8 mouse cellular contexts compared by ENCODE assay signal in the genomic region with DNA sequence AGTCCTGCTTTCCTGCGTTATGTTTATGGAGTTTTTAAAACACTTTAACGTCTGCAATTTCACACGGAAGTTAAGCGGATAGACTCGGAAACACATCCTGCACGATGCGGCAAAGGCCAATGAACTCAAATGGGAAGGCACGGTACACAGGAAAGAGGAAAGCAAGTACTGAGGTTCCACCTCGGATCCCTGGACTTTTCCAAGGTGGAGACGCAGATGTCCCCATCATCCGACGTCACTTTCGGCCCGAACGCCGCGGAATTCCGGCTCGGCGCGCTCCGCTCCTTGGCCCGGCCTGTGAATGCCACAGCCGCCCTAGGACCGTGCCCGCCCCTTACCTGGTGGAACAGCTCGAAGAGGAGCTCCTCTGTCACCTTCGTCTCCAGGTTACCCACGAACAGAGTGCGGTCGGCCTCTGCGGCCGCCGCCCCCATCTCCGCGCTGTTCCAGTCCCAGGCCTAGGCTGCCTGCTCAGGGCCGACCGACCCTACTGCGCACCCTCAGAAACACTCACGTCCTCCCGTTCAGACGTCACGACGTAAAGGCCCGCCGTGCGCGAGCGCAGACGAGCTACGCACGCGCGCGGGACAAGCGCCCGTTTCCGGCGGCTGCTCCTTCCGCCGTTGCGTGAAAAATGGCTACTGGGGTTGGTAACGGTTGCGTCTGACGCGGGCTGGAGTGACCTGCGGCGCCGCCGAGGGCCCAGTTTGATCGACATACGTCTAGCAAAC. TPM values are rescaled to one million over a fixed set of nuclear protein-coding genes. Genes with fewer than 3 reads are reported as not detected.
DNase-seq lines count a peak whose midpoint lies in the region; ATAC-seq and TF ChIP-seq lines count a peak whose summit lies in the region.

TSS of gene Rbm7 (minus strand) at position 483 of the 731 bp plus-strand sequence.
TSS of gene Gm5617 (plus strand) at position 626 of the 731 bp plus-strand sequence.

- WGBS in cerebellum, adult 2 months, result under 1% methylated on average over 72 of the region's 72 CpGs
- WGBS in forebrain, postnatal 0 days, result 1% methylated on average over 72 of the region's 72 CpGs
- under 1% methylated on average over 72 of the region's 72 CpGs for WGBS in lung, embryonic 15.5 days

- H3K9ac ChIP-seq in forebrain, postnatal 0 days, result peak within 1 kb of the TSS; percentile 78
- peak within 1 kb of the TSS; percentile 98 for H3K9ac ChIP-seq in lung, embryonic 15.5 days

- H3K4me1 ChIP-seq in G1E (ENCODE audit: insufficient read depth, low read depth, low read length), result peaks cover 26% of the 10 kb centered on the region
- no peaks in the 10 kb centered on the region for H3K4me1 ChIP-seq in cerebellum, adult 2 months (ENCODE audit: control insufficient read depth, insufficient read depth, low read length)
- H3K4me1 ChIP-seq in forebrain, postnatal 0 days (ENCODE audit: insufficient read depth), result peaks cover 12% of the 10 kb centered on the region
- peaks cover 15% of the 10 kb centered on the region for H3K4me1 ChIP-seq in lung, embryonic 15.5 days

- no peaks in the 10 kb centered on the region for H3K9me3 ChIP-seq in G1E (replicated peaks)
- H3K9me3 ChIP-seq in forebrain, postnatal 0 days (ENCODE audit: low read length), result no peaks in the 10 kb centered on the region
- H3K9me3 ChIP-seq in lung, embryonic 15.5 days, result no peaks in the 10 kb centered on the region

- peaks cover 40% of the 10 kb centered on the region for H3K36me3 ChIP-seq in G1E (replicated peaks)
- H3K36me3 ChIP-seq in forebrain, postnatal 0 days (ENCODE audit: insufficient read depth), result peaks cover 28% of the 10 kb centered on the region
- peaks cover 32% of the 10 kb centered on the region for H3K36me3 ChIP-seq in lung, embryonic 15.5 days

- DNase-seq in G1E (ENCODE audit: low spot score), result peak; percentile 86
- DNase-seq in cerebellum, adult 2 months, result peak; percentile 95 to 96
- DNase-seq in forebrain, postnatal 0 days, result peak; percentile 98
- peak; percentile 95 for DNase-seq in heart, postnatal 4 days
- DNase-seq in layer of hippocampus, adult 8-10 months (ENCODE audit: low spot score in 2 of 2), result peak; percentile 93
- peak; percentile 92 for DNase-seq in ovary, adult 18-20 months (ENCODE audit: low spot score)
- DNase-seq in thymus, postnatal 10 days (ENCODE audit: low spot score in 2 of 2), result peak; percentile 89 to 91

- peak within 1 kb of the TSS; percentile 84 for H3K4me2 ChIP-seq in forebrain, postnatal 0 days (ENCODE audit: low read depth)
- H3K4me2 ChIP-seq in lung, embryonic 15.5 days, result peak within 1 kb of the TSS; percentile 88

- H3K27me3 ChIP-seq in G1E (ENCODE audit: insufficient read depth, low read length), result no peaks in the 10 kb centered on the region
- no peaks in the 10 kb centered on the region for H3K27me3 ChIP-seq in cerebellum, adult 2 months (ENCODE audit: control insufficient read depth, insufficient read depth, low read length)
- no peaks in the 10 kb centered on the region for H3K27me3 ChIP-seq in forebrain, postnatal 0 days (ENCODE audit: insufficient read depth, low read length)
- peaks cover 7% of the 10 kb centered on the region; the same call in 1 of the 2 replicates for H3K27me3 ChIP-seq in lung, embryonic 15.5 days

- H3K27ac ChIP-seq in cerebellum, adult 2 months (ENCODE audit: insufficient read depth, low read length), result peak within 1 kb of the TSS; percentile 86
- peak within 1 kb of the TSS; percentile 98 for H3K27ac ChIP-seq in forebrain, postnatal 0 days (ENCODE audit: low read depth, low read length)
- H3K27ac ChIP-seq in lung, embryonic 15.5 days, result peak within 1 kb of the TSS; percentile 92

- TF ChIP-seq CTCF in G1E (IDR thresholded peaks at IDR 0.05; ENCODE audit: low read depth, low read length), result no peak
- TF ChIP-seq CTCF in cerebellum, adult 2 months (IDR thresholded peaks at IDR 0.05; ENCODE audit: borderline replicate concordance, insufficient read depth, low read depth, low read length), result no peak
- TF ChIP-seq CTCF in forebrain, postnatal 0 days (IDR thresholded peaks at IDR 0.05; ENCODE audit: low read depth), result no peak

- ATAC-seq in G1E (ENCODE audit: extremely low read depth, insufficient number of reproducible peaks, low FRiP score, poor library complexity, severe bottlenecking), result peak; percentile 93
- peak; percentile 100 for ATAC-seq in forebrain, postnatal 0 days
- ATAC-seq in lung, embryonic 15.5 days (ENCODE audit: borderline replicate concordance, extremely low read depth, low FRiP score, low TSS enrichment), result peak; percentile 99

- TF ChIP-seq POLR2A in cerebellum, adult 2 months (IDR thresholded peaks at IDR 0.05; ENCODE audit: borderline replicate concordance, insufficient read depth, low read length), result peak; percentile 93

- H3K4me3 ChIP-seq in G1E (ENCODE audit: low read depth, low read length), result peak within 1 kb of the TSS; percentile 91
- H3K4me3 ChIP-seq in cerebellum, adult 2 months (replicated peaks; ENCODE audit: insufficient read depth, low read depth, low read length), result peak within 1 kb of the TSS; percentile 91
- H3K4me3 ChIP-seq in forebrain, postnatal 0 days (ENCODE audit: low read depth, low read length), result peak within 1 kb of the TSS; percentile 77
- H3K4me3 ChIP-seq in lung, embryonic 15.5 days, result peak within 1 kb of the TSS; percentile 97

RNA-seq across cellular contexts. Expression of gene Rbm7, which starts in this region (rescaled TPM):
- total RNA-seq in G1E (2014; fragmentation: Nextera tagmentation) (115 and 118 TPM in 2 replicates), G1E (2017) (154 and 155 TPM in 2 replicates)
- polyA plus RNA-seq in G1E (2012), result 42.1 and 58.6 TPM in 2 replicates
- 32.4 and 33.7 TPM in 2 replicates for polyA plus RNA-seq in cerebellum, adult 2 months (2012; rRNA removed)
- total RNA-seq in forebrain, postnatal 0 days (2014; rRNA removed), result 70.9 and 74.4 TPM in 2 replicates
- 86.8 and 92.7 TPM in 2 replicates for polyA plus RNA-seq in forebrain, postnatal 0 days (2015; fragmentation: Nextera tagmentation; extraction: Ambion mirVana)
- total RNA-seq in heart, postnatal 4 days (2021), result 10 to 100 TPM; 36.7 to 41.2 TPM
- 10 to 100 TPM; 35.8 to 39.7 (median 37.2) TPM for total RNA-seq in layer of hippocampus, adult 8-10 months (2022)
- polyA plus RNA-seq in lung, embryonic 15.5 days (2015; fragmentation: Nextera tagmentation; extraction: Ambion mirVana), result 127 and 130 TPM in 2 replicates

RNA-seq across cellular contexts. Expression of gene Gm5617, which starts in this region (rescaled TPM):
- total RNA-seq in G1E (2014; fragmentation: Nextera tagmentation), result 90.9 and 98.0 TPM in 2 replicates
- 39.2 and 44.0 TPM in 2 replicates for total RNA-seq in G1E (2017)
- 94.6 and 96.1 TPM in 2 replicates for polyA plus RNA-seq in G1E (2012)
- 16.1 and 16.2 TPM in 2 replicates for polyA plus RNA-seq in cerebellum, adult 2 months (2012; rRNA removed)
- total RNA-seq in forebrain, postnatal 0 days (2014; rRNA removed), result 24.4 and 24.6 TPM in 2 replicates
- 23.3 and 30.7 TPM in 2 replicates for polyA plus RNA-seq in forebrain, postnatal 0 days (2015; fragmentation: Nextera tagmentation; extraction: Ambion mirVana)
- 10 to 100 TPM; 20.5 to 21.2 TPM for total RNA-seq in heart, postnatal 4 days (2021)
- 10 to 100 TPM; 10.2 to 17.4 (median 11.0) TPM for total RNA-seq in layer of hippocampus, adult 8-10 months (2022)
- 29.6 and 30.2 TPM in 2 replicates for polyA plus RNA-seq in lung, embryonic 15.5 days (2015; fragmentation: Nextera tagmentation; extraction: Ambion mirVana)

Comparison
In these comparisons a context has a peak if more than half of its experiments do, and no peak if none do; other contexts are left out.
1. Peak in every context shown above with its lines: DNase-seq, ATAC-seq, H3K4me3 ChIP-seq and H3K27ac ChIP-seq.